15 mouse cellular contexts compared by ENCODE assay signal in genomic region chr8:79173606-79174005, GRCm38 (mm10).
DNase-seq lines count a peak whose midpoint lies in the region; ATAC-seq lines count a peak whose summit lies in the region.
"Had no signal": no experiment of that assay in that cellular context is flagged by ENCODE, and none has a peak within 500 bp of the region (broad histone marks: within the 10 kb centered on the region; RNA-seq: fewer than 3 reads in every experiment).

No protein-coding gene starts in this region.

- H3K27ac ChIP-seq in kidney, embryonic 14.5 days (ENCODE audit: low read depth, low read length): no peak overlapping the region
- H3K27ac ChIP-seq in embryonic facial prominence, embryonic 10.5 days (replicated peaks): peak overlapping the region; percentile 57; the same call in 1 of the 2 replicates
- no peak overlapping the region for H3K27ac ChIP-seq in midbrain, embryonic 13.5 days

- H3K9me3 ChIP-seq in kidney, embryonic 14.5 days (ENCODE audit: control insufficient read depth, low read length): no peaks in the 10 kb centered on the region
- no peaks in the 10 kb centered on the region for H3K9me3 ChIP-seq in embryonic facial prominence, embryonic 10.5 days
- H3K9me3 ChIP-seq in midbrain, embryonic 13.5 days: no peaks in the 10 kb centered on the region

- WGBS in kidney, embryonic 14.5 days: 64% methylated on average over 4 of the region's 4 CpGs
- WGBS in embryonic facial prominence, embryonic 10.5 days: 57% methylated on average over 4 of the region's 4 CpGs
- 60% methylated on average over 4 of the region's 4 CpGs for WGBS in midbrain, embryonic 13.5 days

- H3K4me3 ChIP-seq in kidney, embryonic 14.5 days (ENCODE audit: low read length): no peak overlapping the region
- no peak overlapping the region for H3K4me3 ChIP-seq in embryonic facial prominence, embryonic 10.5 days
- no peak overlapping the region for H3K4me3 ChIP-seq in midbrain, embryonic 13.5 days (replicated peaks)

- H3K36me3 ChIP-seq in kidney, embryonic 14.5 days (ENCODE audit: control insufficient read depth, insufficient read depth, low read length): peaks cover 9% of the 10 kb centered on the region; the same call in 1 of the 2 replicates
- H3K36me3 ChIP-seq in embryonic facial prominence, embryonic 10.5 days (replicated peaks): peaks cover 46% of the 10 kb centered on the region
- peaks cover 19% of the 10 kb centered on the region for H3K36me3 ChIP-seq in midbrain, embryonic 13.5 days

- DNase-seq in adrenal gland, postnatal 36 days: peak; percentile 10 to 20
- no peak for DNase-seq in adrenal gland, adult 8-10 months
- no peak for DNase-seq in kidney, postnatal 25 days
- DNase-seq in embryonic facial prominence, embryonic 10.5 days (ENCODE audit: low spot score): no peak
- DNase-seq in right cerebral cortex, adult 18-20 months: no peak
- DNase-seq in thymus, postnatal 36 days: no peak
- DNase-seq: cerebellum, adult 8-10 months; gastrocnemius, postnatal 10 days; heart, postnatal 36 days; kidney, adult 9 months; layer of hippocampus, adult 9-11 months; thymus, adult 2 months had no signal

- no peaks in the 10 kb centered on the region for H3K4me1 ChIP-seq in kidney, embryonic 14.5 days (ENCODE audit: control insufficient read depth, insufficient read depth, low read length)
- peaks cover 11% of the 10 kb centered on the region for H3K4me1 ChIP-seq in embryonic facial prominence, embryonic 10.5 days
- H3K4me1 ChIP-seq in midbrain, embryonic 13.5 days (replicated peaks): peaks cover 8% of the 10 kb centered on the region

- peak; percentile 55 for ATAC-seq in kidney, embryonic 14.5 days (ENCODE audit: low FRiP score, low TSS enrichment)
- ATAC-seq in midbrain, embryonic 13.5 days: peak; percentile 82

- no peaks in the 10 kb centered on the region for H3K27me3 ChIP-seq in kidney, embryonic 14.5 days (ENCODE audit: control insufficient read depth, insufficient read depth, low read length)
- no peaks in the 10 kb centered on the region for H3K27me3 ChIP-seq in embryonic facial prominence, embryonic 10.5 days (replicated peaks; ENCODE audit: low read depth, poor library complexity, severe bottlenecking)
- H3K27me3 ChIP-seq in midbrain, embryonic 13.5 days: no peaks in the 10 kb centered on the region

- H3K9ac ChIP-seq in kidney, embryonic 14.5 days (ENCODE audit: low read depth, low read length): no peak overlapping the region
- no peak overlapping the region for H3K9ac ChIP-seq in midbrain, embryonic 13.5 days (replicated peaks)

- H3K4me2 ChIP-seq in kidney, embryonic 14.5 days (replicated peaks; ENCODE audit: low read depth, low read length): no peak overlapping the region
- H3K4me2 ChIP-seq in midbrain, embryonic 13.5 days (replicated peaks): no peak overlapping the region
- H3K4me2 ChIP-seq: liver, embryonic 11.5 days had no signal

Comparison
In these comparisons a context has a peak if more than half of its experiments do, and no peak if none do; other contexts are left out.
1. DNase-seq: peak in adrenal gland, postnatal 36 days (2 of 2); none in adrenal gland, adult 8-10 months (single experiment), kidney, postnatal 25 days (0 of 2), embryonic facial prominence, embryonic 10.5 days (single experiment), right cerebral cortex, adult 18-20 months (single experiment) and thymus, postnatal 36 days (0 of 2).